Mouse (Mus musculus) left cerebral cortex, postnatal 14 days (tissue): ENCODE results near the gene Ddx39b. TPM values are rescaled to one million over a fixed set of nuclear protein-coding genes. Genes with fewer than 3 reads are reported as not detected.
A peak's percentile ranks its signal among the peaks of the same experiment; 100 is the strongest.
"Not testable (repeated sequence)": the region's sequence is repeated elsewhere in the genome, so short reads cannot be mapped to it uniquely, and the experiment has no call there.

ENCODE experiments used
- DNase-seq, 2 experiments: peaks; one replicate each; pipeline ENCODE4 v3.0.0; 2021 to 2022; ENCODE audit warnings: low spot score in 2 of 2, mixed read lengths in 1 of 2
- intact Hi-C: fragments of 180-260 bp; cut with DNase I; formaldehyde crosslinking; loops from one replicate; pipeline ENCODE4 v1.15.1; 2025
- total RNA-seq, 2 experiments: library from RNA; stranded (reverse); gene quantifications; 2 replicates each; pipeline ENCODE4 v1.2.3; 2021

Gene Ddx39b
- total RNA-seq, 2 experiments from 2014 or later: 221 to 230 TPM

GRCm38 (mm10) chr17:35210593-35210992 is 31.0 kb upstream of the Ddx39b start:
- no peak for DNase-seq
- intact Hi-C loops: no loop called here

DNA sequence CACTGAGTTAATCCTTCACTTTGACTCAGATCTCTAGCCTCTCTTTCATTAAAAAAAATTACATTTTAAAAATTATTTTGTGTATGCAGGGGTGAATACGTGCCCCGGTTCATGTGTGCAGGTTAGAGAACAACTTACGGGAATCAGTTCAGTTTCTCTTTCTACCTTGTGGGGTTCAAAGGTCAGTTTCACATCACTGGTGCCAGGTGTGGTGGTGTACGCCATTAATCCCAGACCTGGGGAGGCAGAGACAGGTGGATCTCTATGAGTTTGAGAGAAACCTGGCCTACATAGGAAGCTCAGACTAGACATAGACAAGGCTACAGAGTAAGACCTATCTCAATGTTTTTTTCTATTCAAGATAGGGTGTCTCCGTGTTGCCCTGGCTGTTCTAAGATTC is 28.5 kb upstream of the Ddx39b start:
- DNase-seq: no peak
- intact Hi-C loops: no loop called here

- DNase-seq: no peak
- intact Hi-C loops: no loop called here
These were observed 22.9 kb upstream of the Ddx39b start for GRCm38 (mm10) chr17:35218516-35219193.

DNA sequence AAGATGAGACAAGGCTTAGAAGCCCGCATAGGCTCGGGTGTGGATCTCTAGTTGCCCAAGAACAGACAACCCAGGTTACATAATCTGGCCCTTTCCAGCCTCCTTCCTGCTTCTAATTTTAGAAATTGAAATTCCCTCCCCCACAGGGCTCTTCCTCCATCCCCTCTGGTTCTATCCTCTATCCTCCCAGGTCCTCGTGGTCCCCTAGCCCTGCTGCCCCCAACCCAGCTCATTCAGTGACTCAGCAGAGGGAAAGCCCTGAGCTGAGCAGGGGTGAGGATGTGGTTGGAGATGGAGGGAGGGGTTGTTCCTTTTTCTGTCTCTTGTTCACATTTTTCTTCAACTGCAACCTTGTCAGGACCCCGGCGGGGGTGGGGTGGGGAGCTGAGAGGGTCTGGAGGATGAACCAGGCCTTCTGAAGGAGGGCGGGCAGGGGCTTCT is 21.9 kb upstream of the Ddx39b start:
- peak in 1 of 2 experiments; percentile 18 for DNase-seq
- intact Hi-C loops: no loop called here

GRCm38 (mm10) chr17:35220156-35220952 is 21.2 kb upstream of the Ddx39b start, which contains the start of gene Gm16181:
Gene Gm16181 (plus strand): TSS chr17:35220834.
- intact Hi-C loops: no loop called here
- no peak for DNase-seq

DNA sequence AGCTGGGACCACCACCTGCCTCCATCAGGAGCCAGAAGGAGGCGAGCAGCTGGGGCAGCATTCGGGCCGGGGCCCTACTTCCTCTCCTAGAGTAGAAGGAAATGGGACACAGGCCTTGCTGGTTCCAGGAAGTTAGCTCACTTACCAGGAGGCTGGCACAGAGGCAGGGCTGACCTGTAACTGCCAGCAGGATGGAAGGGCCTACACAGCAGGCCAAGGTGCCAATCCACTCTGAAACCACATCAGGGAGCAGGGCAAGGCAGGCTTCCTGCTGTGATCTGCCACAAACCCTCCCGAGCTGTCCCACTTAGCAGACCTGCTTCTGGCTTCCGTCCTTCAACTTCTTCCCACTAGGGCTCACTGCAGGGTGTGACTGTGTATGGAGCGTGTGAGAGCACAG is 19.2 kb upstream of the Ddx39b start:
- DNase-seq: no peak
- intact Hi-C loops: no loop called here

DNA sequence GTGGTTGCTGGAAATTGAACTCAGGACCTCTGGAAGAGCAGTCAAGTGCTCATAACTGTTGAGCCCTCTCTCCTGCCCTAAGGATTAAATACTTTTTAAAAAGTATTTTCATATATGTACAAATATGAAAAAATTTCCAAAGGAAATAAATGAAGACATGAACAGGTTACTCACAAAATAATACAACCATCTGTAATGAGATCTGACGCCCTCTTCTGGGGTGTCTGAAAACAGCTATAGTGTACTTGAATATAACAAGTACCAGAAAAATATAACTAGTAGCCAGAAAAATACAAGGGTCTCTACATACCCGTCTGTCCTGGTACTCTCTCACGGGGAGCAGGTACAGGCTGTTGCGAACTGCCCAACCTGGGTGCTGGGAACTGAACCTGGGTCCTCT is 16.9 kb upstream of the Ddx39b start:
- intact Hi-C loops: no loop called here
- DNase-seq: no peak

DNA sequence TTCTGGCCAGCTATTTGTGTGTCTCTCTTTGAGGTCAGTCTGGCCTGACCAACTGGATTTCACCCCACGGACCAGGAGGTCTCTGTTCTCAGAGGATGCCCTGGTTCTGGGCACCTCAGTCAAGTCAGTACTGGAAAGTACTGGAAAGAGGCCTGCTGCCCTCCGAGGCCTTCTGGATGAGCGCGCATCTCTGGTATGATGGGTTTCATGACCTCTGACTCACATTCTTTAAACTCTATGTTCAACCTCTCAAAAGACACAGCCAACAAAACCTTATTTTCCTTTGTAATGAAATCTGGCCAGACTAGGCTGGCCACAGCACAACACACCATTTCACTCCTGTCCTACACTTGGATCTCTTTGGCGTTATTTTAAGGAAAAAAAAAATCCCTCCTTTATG is 16.1 kb upstream of the Ddx39b start:
- DNase-seq: no peak
- intact Hi-C loops: no loop called here

DNA sequence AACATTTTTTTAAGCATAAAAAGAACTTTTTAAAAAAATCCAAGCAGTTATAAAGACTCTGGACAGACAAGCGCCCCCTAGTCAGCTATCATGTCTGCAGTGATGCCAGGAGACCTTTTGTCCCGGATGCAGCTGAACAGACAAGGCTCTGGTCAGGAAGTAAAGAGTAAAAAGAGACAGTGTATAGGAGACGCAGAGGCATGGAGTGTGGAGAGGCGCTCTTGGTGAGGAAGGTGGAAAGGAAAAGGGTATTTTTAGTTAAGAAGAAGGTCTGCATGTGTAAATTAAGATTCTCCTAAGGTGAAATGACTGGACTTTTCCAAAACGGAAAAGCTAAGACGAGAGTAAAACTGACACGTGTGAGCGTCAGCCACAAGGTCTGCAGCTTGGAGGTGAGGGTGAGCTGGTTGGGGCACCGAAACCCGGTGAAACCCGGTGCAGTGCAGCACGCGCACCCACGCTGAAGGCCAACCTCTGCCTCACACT is 14.9 kb upstream of the Ddx39b start:
- no peak for DNase-seq
- intact Hi-C loops: loop anchor here (1.0 kb wide), 1 partner anchor 22 kb away; no protein-coding TSS in a partner anchor

GRCm38 (mm10) chr17:35231022-35231421 is 10.5 kb upstream of the Ddx39b start:
- intact Hi-C loops: loop anchor here (10.0 kb wide), 2 partner anchors 226 to 626 kb away; partner anchors contain the start of genes Agpat1, Rnf5 and Vars

DNA sequence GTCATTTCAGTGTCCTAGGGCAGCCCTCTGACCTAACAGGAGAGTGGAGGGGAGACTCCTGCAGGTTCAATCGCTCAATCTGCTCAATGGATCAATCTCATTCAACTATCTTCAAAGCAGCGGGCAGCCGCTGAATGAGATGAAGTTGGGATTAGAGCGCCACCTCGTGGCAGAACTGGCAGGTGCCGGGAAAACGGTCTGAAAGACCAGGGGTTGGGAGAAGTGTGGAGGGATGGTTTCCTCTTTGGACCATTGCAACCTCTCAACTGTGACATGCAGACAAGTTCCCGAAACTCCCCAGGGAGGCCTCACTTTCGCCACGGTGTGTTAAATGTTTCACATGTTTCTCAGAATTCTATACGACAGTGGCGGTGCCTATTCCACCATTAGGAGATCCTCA is 9.5 kb upstream of the Ddx39b start:
- DNase-seq: peak; percentile 80 to 90
- intact Hi-C loops: loop anchor here (2.0 to 10.0 kb wide), 4 partner anchors 53 to 627 kb away; partner anchors contain the start of genes Agpat1, Rnf5 and Vars

More at GRCm38 (mm10) chr17:35231022-35231421, 10.5 kb upstream of the Ddx39b start:
- no peak for DNase-seq

GRCm38 (mm10) chr17:35232659-35233058 is 8.9 kb upstream of the Ddx39b start:
- DNase-seq: peak in 1 of 2 experiments; percentile 5
- intact Hi-C loops: loop anchor here (2.0 to 10.0 kb wide), 4 partner anchors 54 to 628 kb away; partner anchors contain the start of genes Agpat1, Rnf5 and Vars

GRCm38 (mm10) chr17:35233114-35233980 is 8.2 kb upstream of the Ddx39b start, which contains the start of gene Atp6v1g2:
Gene Atp6v1g2 (plus strand): TSS chr17:35233660.
- DNase-seq: peak in 1 of 2 experiments; percentile 11
- intact Hi-C loops: loop anchor here (2.0 to 10.0 kb wide), 4 partner anchors 55 to 629 kb away; partner anchors contain the start of genes Agpat1, Rnf5 and Vars

GRCm38 (mm10) chr17:35234090-35234489 is 7.5 kb upstream of the Ddx39b start:
- not testable (repeated sequence) for DNase-seq
- intact Hi-C loops: loop anchor here (10.0 kb wide), 2 partner anchors 229 to 629 kb away; partner anchors contain the start of genes Agpat1, Rnf5 and Vars

DNA sequence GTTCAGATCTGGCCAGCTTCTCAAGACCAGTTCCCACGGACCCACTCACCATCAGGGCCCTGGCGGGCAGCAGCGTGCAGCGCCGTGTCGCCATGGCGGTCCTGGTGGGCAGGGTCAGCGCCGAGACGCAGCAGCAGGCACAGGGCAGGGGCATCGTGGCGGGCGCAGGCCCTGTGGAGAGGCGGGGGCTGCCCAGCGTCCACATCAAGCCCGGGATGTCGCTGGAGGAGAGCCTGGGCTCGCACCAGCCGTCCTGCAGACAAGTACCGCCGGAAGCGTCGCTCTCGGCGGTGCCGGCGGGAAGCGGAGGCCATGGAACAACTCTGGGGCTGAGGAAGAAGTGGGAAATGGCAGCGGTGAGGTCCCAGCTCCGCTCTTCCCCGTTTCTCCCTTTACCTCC is 6.6 kb upstream of the Ddx39b start:
- intact Hi-C loops: loop anchor here (5.0 to 10.0 kb wide), 3 partner anchors 113 to 630 kb away; partner anchors contain the start of genes Agpat1, Csnk2b, Gpank1 and Rnf5
- DNase-seq: peak in 1 of 2 experiments; percentile 27

DNA sequence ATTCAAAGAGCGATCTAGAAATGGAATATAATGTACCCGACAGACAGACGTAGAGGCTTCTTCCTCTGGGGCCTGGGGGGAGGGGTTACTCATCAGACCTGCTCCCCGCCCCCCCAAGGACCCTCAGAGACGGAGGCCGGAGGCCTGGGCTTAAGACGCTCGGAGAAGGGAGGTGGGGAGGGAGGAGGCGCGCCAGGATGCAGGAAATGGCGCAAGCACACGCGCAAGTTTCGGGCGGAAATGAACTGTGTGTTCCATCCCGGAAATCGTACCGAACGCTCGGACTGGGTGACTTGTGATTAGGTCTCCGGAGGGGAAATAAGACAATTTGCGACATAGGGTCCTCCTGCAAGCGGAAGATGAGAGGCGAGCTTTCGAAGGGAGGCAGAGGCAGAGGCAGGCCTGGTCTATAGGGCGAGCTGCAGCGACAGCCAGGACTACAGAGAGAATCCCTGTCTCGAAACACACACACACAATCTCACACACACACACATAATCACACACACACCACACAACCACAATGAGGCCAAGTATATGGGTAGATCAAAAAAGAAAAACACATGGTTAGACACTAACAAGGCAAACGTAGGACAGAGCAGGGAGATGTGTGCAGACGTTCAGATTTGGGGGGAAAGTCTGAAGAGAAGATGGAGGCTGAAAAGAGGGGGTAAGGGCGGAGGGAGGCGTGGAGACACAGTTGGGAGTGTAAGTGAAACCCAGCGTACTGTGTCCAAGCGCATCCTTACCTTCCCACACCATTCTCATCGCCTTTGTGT is 5.7 kb upstream of the Ddx39b start, which contains the start of gene Nfkbil1:
TSS of gene Nfkbil1 (minus strand) at position 179 of the 776 bp plus-strand sequence.
- intact Hi-C loops: loop anchor here (5.0 to 10.0 kb wide), 3 partner anchors 114 to 631 kb away; partner anchors contain the start of genes Agpat1, Csnk2b, Gpank1 and Rnf5
- DNase-seq: peak; percentile 95 to 96

DNA sequence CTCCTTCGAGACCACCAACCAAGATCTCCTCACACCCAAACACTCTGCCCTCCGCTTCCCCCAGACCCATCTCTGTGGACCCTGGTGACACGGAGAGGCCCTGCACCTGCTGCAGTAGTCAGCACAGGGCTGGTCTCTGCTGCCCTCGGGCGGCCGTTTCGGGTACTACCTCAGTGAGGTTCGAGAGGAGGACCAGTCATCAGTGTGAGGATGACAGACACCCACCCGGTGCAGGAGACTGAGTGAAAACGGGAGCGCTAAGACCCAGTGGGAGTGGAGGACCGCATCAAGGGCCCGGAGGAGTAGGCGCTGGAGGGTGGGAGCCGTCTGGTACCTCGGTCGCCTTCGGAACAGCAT is 5.2 kb upstream of the Ddx39b start:
- DNase-seq: peak; percentile 99 to 100
- intact Hi-C loops: loop anchor here (5.0 to 10.0 kb wide), 3 partner anchors 114 to 632 kb away; partner anchors contain the start of genes Agpat1, Csnk2b, Gpank1 and Rnf5

DNA sequence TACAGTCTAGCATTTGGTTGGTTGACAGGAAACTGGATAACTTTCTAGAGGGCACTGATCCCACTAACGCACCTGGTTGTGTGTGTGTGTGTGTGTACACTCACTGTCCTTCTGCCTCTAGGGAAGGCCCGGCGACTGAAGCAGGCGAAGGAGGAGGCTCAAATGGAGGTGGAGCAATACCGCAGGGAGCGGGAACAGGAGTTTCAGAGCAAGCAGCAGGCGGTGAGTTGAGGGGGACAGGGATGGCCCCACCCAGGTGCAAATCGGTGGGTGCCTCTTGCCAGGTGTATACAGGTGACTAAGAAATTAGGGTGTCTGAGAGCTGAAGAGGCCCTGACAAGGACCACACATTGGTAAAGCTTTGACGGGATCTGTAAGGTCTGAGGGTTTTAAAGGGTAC is 4.5 kb upstream of the Ddx39b start:
- intact Hi-C loops: loop anchor here (5.0 to 10.0 kb wide), 3 partner anchors 115 to 632 kb away; partner anchors contain the start of genes Agpat1, Csnk2b, Gpank1 and Rnf5
- peak in 1 of 2 experiments; percentile 19 for DNase-seq
